Mouse (Mus musculus): ENCODE data around the gene Thsd4.

DNA sequence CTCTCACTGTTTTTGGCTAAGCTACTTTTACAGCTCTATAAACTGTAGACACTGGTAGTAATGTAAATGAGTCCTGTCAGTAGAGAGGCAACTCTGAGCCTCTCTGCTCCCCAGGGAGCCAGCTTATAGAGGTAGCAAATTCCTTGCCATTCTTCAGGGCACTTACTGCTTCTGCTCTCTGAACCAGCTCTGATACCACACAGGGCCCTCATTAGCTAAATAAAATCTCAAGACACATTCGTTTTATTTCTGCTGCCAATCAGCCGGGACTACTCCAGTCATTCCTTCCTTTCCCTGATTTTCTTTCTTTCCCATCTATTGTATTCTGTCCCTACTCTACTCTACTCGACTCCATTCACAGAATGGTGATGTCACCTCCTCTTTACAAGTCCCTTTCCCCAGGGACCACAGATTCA lies 236.8 kb downstream of the Thsd4 start:
- TF ChIP-seq E2F4 (IDR thresholded peaks at IDR 0.05; ENCODE audit: insufficient read depth) (no peak), MYOG (IDR thresholded peaks at IDR 0.05; ENCODE audit: control insufficient read depth in 1 of 3, insufficient read depth in 1 of 3, insufficient read length in 2 of 3, low read depth in 2 of 3) (no peak), USF1 (IDR thresholded peaks at IDR 0.05; ENCODE audit: low read depth) (no peak), MAX (IDR thresholded peaks at IDR 0.05; ENCODE audit: low read depth) (no peak), POLR2A (IDR thresholded peaks at IDR 0.05; ENCODE audit: insufficient read length, low read depth) (no peak), TCF12 (IDR thresholded peaks at IDR 0.05; ENCODE audit: insufficient read depth, poor library complexity, severe bottlenecking) (no peak), MYOD1 (IDR thresholded peaks at IDR 0.05; ENCODE audit: control insufficient read depth in 1 of 3, insufficient read length in 2 of 3, low read depth in 2 of 3) (no peak), CEBPB (IDR thresholded peaks at IDR 0.05; ENCODE audit: insufficient read depth, poor library complexity, severe bottlenecking) (no peak), POLR2AphosphoS2 (IDR thresholded peaks at IDR 0.05; ENCODE audit: insufficient read length, low read depth) (no peak), TCF3 (IDR thresholded peaks at IDR 0.05; ENCODE audit: insufficient read length, low read depth) (no peak), SRF (IDR thresholded peaks at IDR 0.05; ENCODE audit: control insufficient read depth, insufficient read length, low read depth) (no peak), REST (IDR thresholded peaks at IDR 0.05; ENCODE audit: insufficient read depth, insufficient read length) (no peak)

Data from myocyte (in vitro differentiated cells).